Mouse (Mus musculus) lung, embryonic 16.5 days (tissue): ENCODE measurements around the gene Gm9803. TPM values are rescaled to one million over a fixed set of nuclear protein-coding genes. Genes with fewer than 3 reads are reported as not detected.

Source experiments
- ATAC-seq: fragments of 200-750 bp; cut with Nextera tagmentation; 2 replicates; pipeline ENCODE4 v1.8.0; 2017; ENCODE audit warnings: low read depth, mild to moderate bottlenecking, moderate library complexity
- H3K27ac ChIP-seq: fragments of 300-500 bp; sonication (generic); 2 replicates; pipeline ENCODE4 v1.5.1; 2014; ENCODE audit warnings: mild to moderate bottlenecking, control low read depth, low read length
- H3K27me3 ChIP-seq: fragments of 300-500 bp; sonication (generic); 2 replicates; pipeline ENCODE4 v1.6.1; 2014; ENCODE audit warnings: low read depth, low read length, mixed read lengths; ENCODE audit not compliant: control insufficient read depth, insufficient read depth
- H3K36me3 ChIP-seq: fragments of 300-500 bp; sonication (generic); 2 replicates; pipeline ENCODE4 v1.6.1; 2014; ENCODE audit warnings: low read length; ENCODE audit not compliant: control insufficient read depth, insufficient read depth
- H3K4me1 ChIP-seq: fragments of 300-500 bp; sonication (generic); replicated peaks from 2 replicates; pipeline ENCODE4 v1.6.1; 2014; ENCODE audit warnings: low read length, mixed read lengths; ENCODE audit not compliant: control insufficient read depth, insufficient read depth
- H3K4me2 ChIP-seq: fragments of 300-500 bp; sonication (generic); 2 replicates; pipeline ENCODE4 v1.6.1; 2014; ENCODE audit warnings: low read depth, low read length, control low read depth
- H3K4me3 ChIP-seq: fragments of 300-500 bp; sonication (generic); 2 replicates; pipeline ENCODE4 v1.5.1; 2014; ENCODE audit warnings: mild to moderate bottlenecking, low read length, control low read depth
- H3K9ac ChIP-seq: fragments of 300-500 bp; sonication (generic); 2 replicates; pipeline ENCODE4 v1.6.1; 2014; ENCODE audit warnings: low read length, control low read depth
- H3K9me3 ChIP-seq: fragments of 300-500 bp; sonication (generic); 2 replicates; pipeline ENCODE4 v1.6.1; 2016; ENCODE audit warnings: low read length; ENCODE audit not compliant: control insufficient read depth
- WGBS: fragments of 180-500 bp; shearing (Covaris S2); extraction: QIAGEN DNeasy Blood & Tissue Kit; methylation state at CpG from one replicate; pipeline ENCODE4 v1.1.7; 2014; 5-methylcytosine and 5-hydroxymethylcytosine counted together
- polyA plus RNA-seq: library from polyadenylated mRNA; unstranded; fragments of >200 nt; fragmentation: Nextera tagmentation; extraction: Ambion mirVana; gene quantifications from 2 replicates; pipeline ENCODE4 v1.2.1, GENCODE M21; 2015

Gm9803 gene
- polyA plus RNA-seq, 1 experiment from 2014 or later = 12.5 TPM

DNA sequence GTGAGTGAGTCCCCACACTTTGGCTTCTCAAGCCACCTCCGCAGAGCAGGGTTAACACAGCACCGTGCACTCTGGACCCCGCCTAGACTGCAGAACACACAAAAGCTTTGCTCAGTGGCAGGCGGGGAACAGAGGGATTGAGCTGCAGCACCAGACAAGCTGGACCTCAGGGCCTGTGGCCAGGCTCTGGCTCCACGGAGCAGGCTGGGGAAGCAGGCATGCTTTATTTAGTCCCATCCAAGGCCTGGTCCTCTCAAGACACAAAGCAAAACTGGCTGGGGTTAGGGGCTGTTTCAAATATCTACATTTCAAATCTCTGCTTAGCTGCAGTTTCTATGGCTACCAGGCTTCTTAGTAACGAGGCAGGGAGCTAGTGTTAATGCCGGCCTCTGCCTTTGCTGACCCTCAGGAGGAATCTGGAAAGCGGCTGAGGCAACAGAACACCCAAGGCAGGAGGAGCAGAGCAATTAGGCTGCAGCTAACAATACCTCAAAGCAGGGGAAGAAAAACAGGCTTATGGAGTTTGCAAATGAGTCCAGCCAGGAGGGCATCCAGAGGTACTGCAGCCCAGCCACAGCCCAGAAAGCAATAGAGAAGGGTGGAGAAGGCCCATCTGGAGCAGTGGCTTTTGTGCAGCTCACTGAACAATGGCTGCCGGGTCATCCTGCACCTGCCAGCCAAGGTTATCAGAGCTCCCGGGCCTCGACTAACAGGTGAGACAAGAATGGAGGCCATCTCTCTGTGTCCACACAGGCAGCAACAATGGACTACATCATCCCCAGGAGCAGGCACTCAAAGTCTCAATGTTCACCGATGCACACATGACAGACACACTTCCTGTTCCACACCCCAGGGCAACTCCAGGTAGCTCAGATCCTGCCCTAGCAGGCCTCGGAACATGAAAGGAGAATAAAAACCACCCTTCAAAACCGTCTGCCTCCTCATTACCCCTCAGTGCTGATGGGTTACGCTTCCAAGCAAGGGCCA lies 3.7 kb downstream of the Gm9803 start:
- H3K4me3 ChIP-seq = no peak overlapping the region
- H3K9ac ChIP-seq = no peak overlapping the region
- ATAC-seq = peak; percentile 9; the same call in 1 of the 2 replicates
- H3K27ac ChIP-seq = no peak overlapping the region
- WGBS = 46% methylated on average over 15 of the region's 15 CpGs
- H3K36me3 ChIP-seq = peaks cover 25% of the 10 kb centered on the region
- H3K4me1 ChIP-seq = no peaks in the 10 kb centered on the region
- no peak overlapping the region for H3K4me2 ChIP-seq
- no peaks in the 10 kb centered on the region for H3K27me3 ChIP-seq
- no peaks in the 10 kb centered on the region for H3K9me3 ChIP-seq

DNA sequence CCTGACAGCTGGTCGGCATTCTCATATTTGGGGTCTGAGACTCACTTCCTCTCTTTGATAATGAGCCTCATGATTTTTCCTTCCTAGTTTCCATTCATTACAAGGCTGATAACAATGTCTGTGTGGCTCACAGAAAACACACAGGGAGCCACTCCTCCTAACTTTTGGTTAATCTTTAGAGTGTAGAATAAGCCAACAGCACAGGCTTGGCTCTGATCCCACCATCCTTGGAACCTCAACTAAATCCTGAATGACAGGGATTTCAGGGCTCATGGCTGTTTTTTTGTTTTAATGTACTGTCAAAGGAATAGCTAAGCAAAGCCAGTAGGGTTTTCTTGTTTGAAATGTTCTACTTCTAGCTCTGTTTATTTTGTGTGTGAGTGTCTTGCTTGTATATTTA lies 10.5 kb downstream of the Gm9803 start:
- H3K27ac ChIP-seq = no peak overlapping the region
- no peaks in the 10 kb centered on the region for H3K27me3 ChIP-seq
- no peak for ATAC-seq
- H3K4me3 ChIP-seq = no peak overlapping the region
- H3K9me3 ChIP-seq = no peaks in the 10 kb centered on the region
- peaks cover 11% of the 10 kb centered on the region for H3K36me3 ChIP-seq
- H3K4me1 ChIP-seq = peaks cover 4% of the 10 kb centered on the region
- no peak overlapping the region for H3K4me2 ChIP-seq
- WGBS = 55% methylated on average over 1 of the region's 1 CpGs
- no peak overlapping the region; the same call in 1 of the 2 replicates for H3K9ac ChIP-seq

DNA sequence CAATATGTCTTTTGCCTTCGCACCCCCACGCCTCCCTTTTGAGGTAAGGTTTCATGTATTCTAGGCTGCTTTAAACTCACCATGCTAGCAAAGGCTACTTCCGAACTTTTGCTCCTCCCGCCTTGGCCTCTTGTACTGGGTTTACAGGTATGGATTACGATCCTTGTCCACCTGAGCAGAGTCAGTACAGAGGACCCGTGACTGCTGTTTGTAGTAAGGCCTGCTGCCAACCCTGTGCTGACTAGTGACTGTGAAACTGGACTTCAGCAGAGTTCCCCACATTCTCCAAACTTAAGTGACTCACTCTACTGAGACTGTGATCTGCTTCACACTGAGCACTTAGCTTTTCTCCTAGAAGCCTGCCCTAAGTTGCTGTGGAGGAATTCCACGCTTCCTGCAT lies 13.8 kb downstream of the Gm9803 start:
- Histone ChIP-seq H3K9ac (no peak overlapping the region), H3K9me3 (no peaks in the 10 kb centered on the region), H3K36me3 (no peaks in the 10 kb centered on the region), H3K27me3 (no peaks in the 10 kb centered on the region), H3K4me1 (peaks cover 9% of the 10 kb centered on the region), H3K27ac (no peak overlapping the region), H3K4me3 (no peak overlapping the region), H3K4me2 (no peak overlapping the region)
- WGBS = 92% methylated on average over 7 of the region's 7 CpGs
- ATAC-seq = no peak

GRCm38 (mm10) chr10:43538831-43539230 lies 14.9 kb downstream of the Gm9803 start:
- no peaks in the 10 kb centered on the region for H3K36me3 ChIP-seq
- H3K4me2 ChIP-seq = no peak overlapping the region
- H3K27ac ChIP-seq = no peak overlapping the region
- ATAC-seq = no peak
- no peak overlapping the region for H3K4me3 ChIP-seq
- no peaks in the 10 kb centered on the region for H3K9me3 ChIP-seq
- no peaks in the 10 kb centered on the region for H3K27me3 ChIP-seq
- WGBS = 88% methylated on average over 5 of the region's 5 CpGs
- peaks cover 9% of the 10 kb centered on the region for H3K4me1 ChIP-seq
- H3K9ac ChIP-seq = no peak overlapping the region

DNA sequence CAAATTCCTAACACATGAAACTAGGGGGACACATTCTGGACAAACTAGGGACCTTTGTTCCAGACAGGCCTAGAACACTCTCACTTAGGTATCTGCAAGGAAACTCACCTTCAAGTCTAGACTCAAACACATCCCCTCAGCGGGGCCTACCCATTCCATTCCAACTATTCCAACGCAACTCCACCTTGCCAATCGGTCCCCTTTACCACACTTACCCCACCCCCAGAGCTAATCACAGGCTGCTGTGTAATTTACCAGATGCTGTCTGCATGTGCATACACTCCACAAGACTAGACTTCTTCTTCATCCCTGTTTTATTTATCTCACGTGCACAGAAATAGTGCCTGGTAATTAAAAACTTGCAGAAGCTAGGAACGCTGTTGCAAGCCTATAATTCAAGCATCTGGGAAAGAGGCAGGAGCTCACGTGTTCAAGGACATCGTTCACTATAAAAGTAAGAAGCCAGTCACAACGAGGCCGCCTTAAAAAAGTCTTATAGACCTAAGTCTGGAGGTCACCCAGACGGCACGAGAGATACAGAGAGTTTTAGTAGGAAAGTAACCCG lies 15.9 kb downstream of the Gm9803 start:
- Histone ChIP-seq H3K4me1 (peaks cover 9% of the 10 kb centered on the region), H3K27ac (no peak overlapping the region), H3K9me3 (no peaks in the 10 kb centered on the region), H3K9ac (peak overlapping the region; percentile 97), H3K4me2 (peak overlapping the region; percentile 58), H3K27me3 (no peaks in the 10 kb centered on the region), H3K36me3 (no peaks in the 10 kb centered on the region), H3K4me3 (peak overlapping the region; percentile 93)
- WGBS = 14% methylated on average over 12 of the region's 12 CpGs
- no peak for ATAC-seq

DNA sequence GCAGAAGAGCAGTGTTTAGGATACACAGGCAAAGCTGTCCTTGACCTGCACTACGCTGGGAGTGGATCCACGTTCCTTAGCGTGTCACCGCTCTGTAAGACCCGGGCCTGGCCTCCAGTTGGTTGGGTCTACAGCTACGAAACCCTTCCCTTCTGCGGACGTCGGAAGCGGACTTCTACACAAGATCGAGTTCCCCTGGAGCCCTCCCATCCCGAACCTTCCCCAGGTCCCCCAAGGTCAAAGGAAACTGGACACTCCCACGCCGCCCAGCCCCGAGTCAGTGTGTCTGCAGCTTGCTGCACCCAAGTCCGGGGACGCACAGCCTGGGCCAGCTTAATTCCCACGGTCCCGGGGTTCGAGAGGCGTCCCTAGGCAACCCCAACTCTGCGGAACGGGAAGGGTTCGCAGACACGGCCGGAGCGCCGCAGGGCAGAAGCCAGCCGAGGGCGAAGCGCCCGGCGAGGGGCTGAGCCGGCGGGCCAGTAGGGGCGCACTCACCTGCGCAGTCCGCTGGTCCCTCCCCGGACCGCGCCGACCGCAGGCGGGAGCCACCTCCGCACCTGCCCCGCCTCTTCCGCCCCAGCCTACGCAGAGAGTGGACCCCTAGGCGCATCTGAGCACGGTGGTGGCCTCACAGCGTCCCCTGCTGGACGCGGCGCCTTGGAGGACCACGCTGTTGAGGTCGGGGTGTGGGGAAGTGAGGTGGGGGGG lies 16.7 kb downstream of the Gm9803 start, which contains the start of gene 1700021F05Rik:
TSS of gene 1700021F05Rik (minus strand) at position 553 of the 711 bp plus-strand sequence.
- H3K27ac ChIP-seq = peak within 1 kb of the TSS; percentile 70
- H3K4me2 ChIP-seq = peak within 1 kb of the TSS; percentile 58
- peaks cover 9% of the 10 kb centered on the region for H3K4me1 ChIP-seq
- ATAC-seq = peak; percentile 100
- H3K9me3 ChIP-seq = no peaks in the 10 kb centered on the region
- H3K36me3 ChIP-seq = no peaks in the 10 kb centered on the region
- H3K27me3 ChIP-seq = no peaks in the 10 kb centered on the region
- peak within 1 kb of the TSS; percentile 97 for H3K9ac ChIP-seq
- H3K4me3 ChIP-seq = peak within 1 kb of the TSS; percentile 93
- WGBS = under 1% methylated on average over 45 of the region's 56 CpGs

DNA sequence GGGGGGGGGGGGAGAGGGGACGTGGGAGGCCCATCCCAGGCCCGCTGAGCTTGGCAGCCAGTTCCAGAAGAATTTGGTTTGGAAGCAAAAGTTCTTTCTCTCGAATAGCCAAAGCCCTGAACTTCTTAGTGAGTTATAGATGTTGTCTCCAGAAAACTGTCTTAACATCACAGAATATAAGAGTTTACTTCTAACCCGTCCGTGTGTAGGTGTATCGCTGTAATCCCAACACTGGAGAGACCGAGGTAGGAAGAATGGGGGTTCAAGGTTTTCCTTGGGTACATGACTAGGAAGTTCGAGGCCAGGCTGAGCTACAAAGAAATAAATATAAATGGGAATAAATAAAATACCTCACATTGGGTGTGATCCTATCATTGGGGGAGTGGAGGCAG lies 17.3 kb downstream of the Gm9803 start:
- peaks cover 9% of the 10 kb centered on the region for H3K4me1 ChIP-seq
- WGBS = 40% methylated on average over 7 of the region's 8 CpGs
- no peak for ATAC-seq
- H3K27me3 ChIP-seq = no peaks in the 10 kb centered on the region
- H3K4me2 ChIP-seq = peak overlapping the region; percentile 48
- H3K9ac ChIP-seq = peak overlapping the region; percentile 97; the same call in 1 of the 2 replicates
- peak overlapping the region; percentile 93 for H3K4me3 ChIP-seq
- no peaks in the 10 kb centered on the region for H3K9me3 ChIP-seq
- no peak overlapping the region for H3K27ac ChIP-seq
- no peaks in the 10 kb centered on the region for H3K36me3 ChIP-seq

GRCm38 (mm10) chr10:43549411-43549810 lies 25.5 kb downstream of the Gm9803 start:
- Histone ChIP-seq H3K4me1 (no peaks in the 10 kb centered on the region), H3K27ac (no peak overlapping the region), H3K27me3 (no peaks in the 10 kb centered on the region), H3K9ac (no peak overlapping the region), H3K36me3 (no peaks in the 10 kb centered on the region), H3K4me2 (no peak overlapping the region), H3K9me3 (no peaks in the 10 kb centered on the region), H3K4me3 (no peak overlapping the region)
- no peak for ATAC-seq
- WGBS = 60% methylated on average over 5 of the region's 5 CpGs

- WGBS = 31% methylated on average over 3 of the region's 3 CpGs
- ATAC-seq = no peak
- Histone ChIP-seq H3K4me2 (no peak overlapping the region), H3K4me1 (no peaks in the 10 kb centered on the region), H3K27ac (no peak overlapping the region), H3K27me3 (no peaks in the 10 kb centered on the region), H3K4me3 (no peak overlapping the region), H3K36me3 (no peaks in the 10 kb centered on the region), H3K9ac (no peak overlapping the region), H3K9me3 (no peaks in the 10 kb centered on the region)
Measured at GRCm38 (mm10) chr10:43550923-43551322, 27.0 kb downstream of the Gm9803 start.
